Mouse (Mus musculus): ENCODE measurements at regions not wholly inside any gene's neighbourhood (a gene's known extent, or its start where the extent isn't known, plus 50 kb on each side); places are given as distances from the start of the nearest gene placed in this dataset.

DNA sequence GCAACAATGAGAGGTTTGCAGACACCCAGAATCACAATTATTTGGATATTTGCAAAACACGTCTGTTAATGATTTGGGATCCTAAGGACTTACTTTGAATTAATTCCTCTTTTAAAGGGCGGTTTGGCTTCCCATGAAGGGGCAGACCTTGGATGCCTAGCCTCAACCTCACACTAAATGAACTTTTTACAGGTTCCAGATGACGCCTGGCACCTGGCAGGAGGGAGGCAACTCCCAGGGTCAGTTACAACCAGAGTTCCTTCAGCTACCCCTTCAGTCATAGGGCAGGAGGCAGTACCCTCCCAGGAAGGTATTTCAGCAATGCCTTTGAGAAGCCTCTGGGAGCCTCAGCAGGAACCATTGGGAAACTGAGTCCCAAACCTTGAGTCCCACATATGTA is 57.9 kb upstream of the Stx18 start:
- DNase-seq (ENCODE audit: low spot score), result no peak

DNA sequence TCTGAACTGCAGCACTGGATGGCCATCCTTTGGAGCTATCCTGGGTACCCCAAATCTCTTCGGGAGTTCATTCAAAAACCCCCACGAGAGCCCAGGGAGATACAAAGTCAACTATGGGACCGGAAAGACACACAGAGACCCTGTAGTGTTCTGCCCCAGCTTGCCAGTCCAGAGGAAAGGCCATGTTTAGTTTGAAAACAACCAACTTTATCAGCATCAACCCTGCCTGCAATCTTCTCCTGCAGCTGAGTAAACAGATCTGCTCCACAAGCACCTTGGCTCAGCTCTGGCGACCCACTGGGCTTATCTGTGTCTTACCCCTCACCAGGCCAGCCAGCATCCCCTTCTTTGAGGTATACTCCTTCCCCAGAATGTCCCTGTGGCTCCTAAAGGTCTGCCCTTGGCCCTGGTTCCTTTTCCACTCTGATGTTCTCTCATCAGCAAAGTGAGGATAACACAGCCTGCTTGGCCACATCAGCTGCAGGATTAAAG is 61.6 kb upstream of the Stx18 start:
- no peak for DNase-seq (ENCODE audit: low spot score)

DNA sequence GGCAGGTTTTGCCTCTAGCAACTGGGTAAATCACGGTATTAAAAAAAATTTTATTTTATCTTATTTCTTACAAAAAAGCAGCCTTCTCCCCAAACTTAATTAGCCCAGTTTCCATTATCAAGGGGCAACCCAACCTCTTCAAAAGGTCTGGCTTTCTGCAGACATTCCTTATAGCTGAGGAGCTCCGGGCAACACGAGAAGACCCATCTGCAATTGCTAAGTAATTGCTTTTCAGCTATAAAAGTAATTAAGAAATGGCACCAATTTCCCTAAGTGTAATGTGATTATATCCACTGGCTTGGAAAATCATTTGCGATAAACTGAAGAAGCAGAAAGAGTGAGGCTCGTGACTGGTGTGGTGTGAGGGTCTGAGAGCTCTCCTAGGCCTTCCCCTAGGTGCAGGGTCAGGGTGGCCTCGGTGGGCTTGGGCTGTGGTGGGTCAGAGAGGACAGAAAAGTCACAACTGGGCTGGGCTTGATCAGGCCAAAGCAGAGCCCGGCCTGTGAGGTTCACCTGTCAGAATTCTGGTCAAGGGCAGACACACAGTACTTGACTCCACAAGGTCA is 65.5 kb upstream of the Stx18 start:
- no peak for DNase-seq (ENCODE audit: low spot score)

DNA sequence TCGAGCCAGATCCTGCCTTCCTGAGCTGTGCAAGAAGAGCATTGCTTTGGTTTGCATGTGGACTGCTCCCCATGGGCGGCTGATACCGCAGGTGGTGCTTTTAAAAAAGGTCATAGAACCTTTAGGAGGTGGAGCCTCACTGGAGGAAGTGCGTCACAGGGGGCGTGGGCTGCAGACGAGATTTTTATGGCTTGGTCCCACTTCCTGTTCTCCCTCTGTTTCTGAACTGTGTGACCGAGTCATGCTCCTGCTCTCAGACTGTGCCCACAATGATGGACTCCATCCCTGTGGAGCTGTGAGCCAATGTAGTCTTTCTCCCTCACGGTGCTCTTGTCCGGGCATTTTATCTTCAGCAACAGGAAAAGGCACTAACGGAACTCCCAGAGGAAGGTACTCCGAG is 66.8 kb upstream of the Stx18 start:
- no peak for DNase-seq (ENCODE audit: low spot score)

DNA sequence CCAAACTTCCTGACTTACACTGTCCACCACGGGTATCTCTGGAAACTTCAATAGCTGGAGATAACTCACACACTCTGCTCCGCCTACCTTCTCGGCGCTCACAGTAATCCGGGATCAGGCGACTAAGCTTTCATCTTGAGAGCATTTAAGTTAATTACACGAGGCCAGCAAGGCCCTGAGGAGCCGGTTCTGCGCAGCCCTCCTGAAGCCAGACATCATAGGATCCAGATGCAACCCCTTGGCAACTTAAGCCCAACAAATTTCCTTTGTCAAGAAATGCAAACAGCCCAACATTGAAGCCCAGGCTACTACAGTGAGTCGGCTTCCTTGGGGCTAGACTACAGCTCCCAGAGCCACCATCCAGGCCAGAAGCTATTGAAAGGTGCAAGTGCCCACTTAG is 69.9 kb upstream of the Stx18 start:
- no peak for DNase-seq (ENCODE audit: low spot score)

DNA sequence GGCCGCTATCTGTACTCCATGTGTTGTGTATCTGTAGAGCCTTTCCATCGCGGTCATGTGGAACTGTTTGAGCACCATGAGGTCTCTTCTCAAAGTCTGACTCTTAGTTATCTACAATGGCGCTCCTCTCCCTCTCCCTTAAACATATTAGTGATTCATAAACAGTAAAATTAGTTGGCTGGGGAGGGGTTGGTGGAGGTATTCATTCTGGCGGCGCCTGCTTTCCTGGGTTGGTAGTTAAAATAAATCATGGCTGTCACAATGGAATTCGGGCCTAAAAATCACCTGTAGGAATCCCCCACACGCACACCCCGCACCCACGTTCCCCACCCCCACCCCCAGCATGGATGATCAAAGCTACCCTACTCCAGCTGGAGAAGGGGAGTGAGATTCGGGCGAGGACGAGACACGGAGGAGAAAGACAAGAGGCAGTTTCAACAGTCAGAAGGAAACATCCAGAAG is 70.6 kb upstream of the Stx18 start:
- DNase-seq (ENCODE audit: low spot score), result no peak

DNA sequence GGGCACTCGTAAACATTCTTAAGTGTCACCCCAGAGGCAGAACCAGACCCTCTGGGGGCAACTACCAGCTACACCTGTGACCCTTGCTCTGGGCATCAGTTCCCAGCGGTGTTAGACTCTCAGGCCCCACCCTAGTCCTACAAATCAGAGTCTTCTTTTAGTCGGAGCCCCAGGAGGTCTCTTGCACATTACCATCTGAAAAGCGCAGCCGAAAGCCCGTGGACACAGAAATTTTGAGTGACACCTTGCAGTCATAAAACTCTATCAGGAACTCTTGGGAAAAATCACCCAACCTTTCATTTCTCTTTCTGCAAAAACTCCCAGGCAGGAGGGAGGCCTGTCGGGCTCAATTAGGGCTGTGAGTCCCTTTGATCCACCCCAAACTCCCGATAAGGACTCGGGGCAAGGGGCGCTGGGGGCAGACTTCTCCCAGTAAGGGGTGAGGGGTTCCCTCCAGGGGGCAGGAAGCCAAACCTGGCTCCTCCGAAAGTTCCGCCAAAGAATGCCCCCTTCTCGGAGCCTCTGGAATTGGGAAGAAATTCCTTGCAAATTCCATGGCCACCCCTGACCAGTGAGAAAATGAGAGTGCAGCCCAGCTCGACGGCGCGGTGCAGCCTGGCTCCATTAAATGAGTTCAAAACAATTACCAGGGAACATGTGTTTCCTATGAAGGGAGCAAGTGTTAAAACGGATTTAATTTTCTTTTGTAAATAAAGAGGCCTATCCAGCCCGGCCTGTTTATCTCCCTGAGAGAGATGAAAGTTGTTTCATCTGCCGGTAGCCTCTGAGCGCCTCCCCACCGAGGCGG is 71.2 kb upstream of the Stx18 start:
- no peak for DNase-seq (ENCODE audit: low spot score)

DNA sequence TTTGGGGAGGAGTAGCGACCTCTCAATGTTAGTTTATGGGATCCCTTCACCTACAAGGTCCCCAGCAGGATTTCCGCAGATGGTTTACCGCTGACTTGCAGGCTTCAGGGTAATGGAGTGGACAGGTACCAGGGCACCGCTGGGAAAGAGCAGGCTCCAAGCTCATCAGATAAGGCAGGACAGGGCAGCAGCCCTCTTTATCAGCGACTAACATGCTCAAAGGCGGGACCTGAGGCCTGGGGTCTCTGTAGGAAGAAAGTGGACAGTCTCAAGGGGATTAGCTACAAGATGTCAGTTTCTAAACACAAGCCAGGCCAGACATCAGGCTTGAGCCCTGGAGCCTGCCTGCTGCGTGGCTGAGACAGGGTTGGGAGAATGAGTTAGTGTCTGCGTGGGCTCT is 74.9 kb upstream of the Stx18 start:
- DNase-seq (ENCODE audit: low spot score), result no peak

DNA sequence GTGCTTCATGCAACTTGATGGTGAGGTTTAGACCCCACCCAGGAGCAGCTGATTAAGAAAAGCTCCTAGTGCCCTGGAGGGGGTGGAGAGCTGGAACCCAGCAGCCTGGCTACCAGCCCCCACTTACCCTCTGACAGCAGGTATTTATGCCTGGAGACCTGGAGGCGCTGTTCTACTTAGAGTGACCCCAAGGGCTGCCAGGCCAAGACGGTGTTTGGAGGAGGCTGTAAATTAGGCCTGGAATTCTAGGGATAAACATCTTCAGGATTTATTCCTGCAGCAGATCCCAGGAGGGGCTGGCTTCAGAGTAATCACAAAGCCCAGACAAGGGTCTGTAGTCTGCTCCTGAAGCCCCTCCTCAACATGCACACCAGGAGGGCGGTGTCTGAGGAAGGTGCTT is 76.0 kb upstream of the Stx18 start:
- no peak for DNase-seq (ENCODE audit: low spot score)

DNA sequence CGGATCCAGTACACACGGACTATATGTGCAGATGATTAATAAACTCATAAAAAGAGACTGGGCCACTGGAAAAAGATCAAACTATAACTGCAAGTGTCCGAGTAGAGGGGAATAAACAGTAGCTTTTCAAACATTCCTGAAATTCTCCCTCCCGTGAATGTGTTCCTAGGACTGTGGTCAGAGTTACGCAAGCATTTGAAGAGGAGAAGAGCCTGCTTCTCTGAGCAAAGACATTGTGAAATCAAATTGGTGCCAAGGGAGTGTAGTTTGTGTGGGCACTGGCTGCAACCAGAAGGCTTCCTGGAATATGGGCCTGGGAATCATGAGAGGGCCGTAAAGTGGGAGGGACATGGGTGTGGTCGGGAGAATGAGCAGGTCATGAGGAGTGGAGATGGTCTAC is 78.3 kb upstream of the Stx18 start:
- DNase-seq (ENCODE audit: low spot score), result no peak

DNA sequence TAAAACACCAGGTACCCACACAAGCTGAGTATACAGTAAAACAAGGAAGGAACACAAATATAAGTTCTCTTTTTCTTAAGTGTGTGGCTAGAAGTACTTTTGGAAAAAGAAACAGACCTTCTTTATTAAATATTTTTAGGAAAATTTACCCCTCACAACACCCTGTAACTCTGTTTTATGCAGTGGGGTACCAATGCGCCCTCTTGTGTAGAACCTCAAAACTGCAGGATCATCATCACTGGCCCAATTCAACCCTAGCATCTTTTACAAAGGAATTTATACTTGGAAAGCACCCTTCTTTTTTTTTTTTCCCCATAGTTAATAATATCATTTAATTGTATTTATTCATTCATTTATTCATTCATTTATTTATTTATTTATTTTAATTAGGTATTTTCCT is 86.4 kb upstream of the Stx18 start:
- peak; percentile 20 for DNase-seq (ENCODE audit: low spot score)

DNA sequence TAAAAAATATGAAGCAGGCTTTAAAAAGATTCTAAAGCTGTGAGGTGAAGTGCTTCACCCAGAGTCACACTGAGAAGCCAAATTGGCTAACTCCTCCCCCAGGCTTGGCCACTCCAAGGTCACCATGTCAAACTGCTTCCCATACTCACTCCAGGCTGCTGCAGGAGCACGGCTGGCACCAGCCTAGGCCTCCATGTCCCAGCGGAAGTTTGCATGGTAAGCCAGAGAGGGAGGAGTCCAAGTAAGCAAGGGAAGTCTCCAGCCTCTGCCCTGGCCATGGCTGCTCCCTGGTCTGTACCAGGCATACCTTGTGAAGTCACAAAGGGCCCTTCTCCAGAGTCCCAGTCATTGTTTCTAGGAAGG is 105.8 kb upstream of the Stx18 start:
- DNase-seq (ENCODE audit: low spot score), result peak; percentile 7

DNA sequence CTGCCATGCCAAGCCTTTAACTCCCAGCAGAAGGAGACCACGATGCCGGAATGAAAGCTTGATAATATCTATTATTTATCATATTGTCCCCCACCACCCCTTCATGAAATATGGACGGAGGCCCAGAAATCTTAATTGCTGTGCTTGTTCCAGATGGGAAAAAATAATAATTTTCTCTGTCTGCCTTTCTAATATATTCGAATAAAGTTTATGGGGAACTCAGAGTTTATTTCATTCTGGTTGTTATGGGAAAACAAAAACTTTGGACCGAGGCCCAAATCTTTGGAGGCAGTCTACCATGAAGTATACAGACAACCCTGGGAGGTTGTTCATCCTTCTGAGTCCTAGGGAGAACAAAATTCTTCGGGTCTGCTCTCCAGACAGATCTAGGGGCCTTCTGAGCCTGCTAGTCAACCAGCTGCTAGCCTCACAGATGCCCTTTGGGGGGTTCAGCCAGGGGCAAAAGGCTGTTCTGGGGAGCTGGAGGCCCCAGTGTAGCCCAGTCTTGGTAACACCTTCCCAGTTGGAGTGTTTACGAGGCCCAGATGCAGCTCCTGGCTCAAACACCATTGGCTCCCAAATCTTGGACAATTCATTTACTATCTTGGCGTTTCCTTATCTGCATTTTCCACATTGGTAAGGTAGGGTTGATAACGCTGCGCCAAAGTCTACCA is 106.3 kb upstream of the Stx18 start:
- DNase-seq (ENCODE audit: low spot score), result peak; percentile 19

DNA sequence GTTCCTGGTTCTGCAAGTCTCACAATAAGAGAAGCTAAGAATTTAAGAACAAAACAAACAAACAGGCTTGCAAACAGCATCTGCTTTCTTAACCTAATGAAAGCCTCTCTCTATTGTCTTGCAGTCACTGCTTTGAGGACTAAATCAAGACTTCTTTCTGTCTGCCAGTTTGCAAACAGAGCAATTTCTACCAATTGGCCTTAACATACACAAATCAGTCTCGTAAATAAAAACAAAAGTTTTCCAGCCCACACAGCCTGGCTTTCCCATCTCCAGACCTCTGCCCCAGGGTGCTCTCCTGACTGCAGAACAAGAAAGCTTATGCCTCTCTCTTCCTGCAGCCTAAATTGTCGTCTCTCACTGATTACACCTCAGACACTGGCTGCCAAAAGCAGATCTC is 96.1 kb upstream of the Msx1 start:
- no peak for DNase-seq (ENCODE audit: low spot score)

DNA sequence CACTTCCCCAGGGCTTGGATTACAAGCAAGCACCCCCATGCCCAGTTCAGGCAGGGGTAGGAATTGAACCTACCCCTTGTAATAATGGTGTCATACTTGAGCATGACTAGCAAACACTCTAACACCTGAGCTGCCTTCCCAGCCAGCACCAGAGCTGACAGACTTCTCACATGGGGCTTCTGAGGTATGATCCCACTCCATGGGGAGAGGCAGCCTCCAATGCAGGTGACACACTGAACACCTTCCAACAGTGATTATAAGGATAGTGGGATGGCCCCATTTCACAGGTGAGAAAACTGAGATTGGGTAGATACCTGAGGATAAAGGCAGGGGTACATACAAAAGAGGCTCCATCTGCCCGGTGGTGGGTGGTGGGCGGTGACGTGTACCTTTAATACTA is 94.7 kb upstream of the Msx1 start:
- no peak for DNase-seq (ENCODE audit: low spot score)

DNA sequence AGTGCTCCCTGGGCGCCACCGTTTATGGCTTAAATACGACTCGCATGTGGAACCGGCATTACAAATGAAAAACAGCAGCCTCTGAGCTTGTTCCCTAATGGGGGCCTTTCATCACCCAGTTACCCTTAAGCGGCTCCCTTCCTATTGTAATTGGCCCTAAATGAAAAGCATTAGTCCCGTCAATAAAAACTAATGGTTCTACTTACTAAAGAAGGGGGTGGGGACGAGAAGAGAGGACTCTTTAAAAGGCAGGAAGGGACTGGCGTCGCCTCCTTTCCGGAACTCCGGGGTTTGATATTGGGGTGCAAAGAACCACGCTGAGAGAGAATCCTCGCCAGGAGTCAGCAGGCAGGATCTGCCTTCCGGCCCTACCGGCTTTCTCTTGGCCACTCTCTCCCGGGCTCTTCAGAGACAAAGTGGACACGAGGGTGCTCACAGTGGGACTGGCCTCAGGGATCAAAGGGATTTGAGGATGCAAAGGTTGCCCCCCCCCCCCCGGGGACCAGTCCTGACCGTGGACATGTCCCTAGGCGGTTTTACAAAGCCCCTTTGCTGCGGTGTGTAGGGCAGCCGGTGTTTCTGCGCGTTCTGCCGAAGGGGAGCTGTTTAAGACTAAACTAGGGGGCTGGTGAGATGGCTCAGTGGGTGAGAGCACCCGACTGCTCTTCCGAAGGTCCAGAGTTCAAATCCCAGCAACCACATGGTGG is 93.8 kb upstream of the Msx1 start:
- DNase-seq (ENCODE audit: low spot score), result no peak

DNA sequence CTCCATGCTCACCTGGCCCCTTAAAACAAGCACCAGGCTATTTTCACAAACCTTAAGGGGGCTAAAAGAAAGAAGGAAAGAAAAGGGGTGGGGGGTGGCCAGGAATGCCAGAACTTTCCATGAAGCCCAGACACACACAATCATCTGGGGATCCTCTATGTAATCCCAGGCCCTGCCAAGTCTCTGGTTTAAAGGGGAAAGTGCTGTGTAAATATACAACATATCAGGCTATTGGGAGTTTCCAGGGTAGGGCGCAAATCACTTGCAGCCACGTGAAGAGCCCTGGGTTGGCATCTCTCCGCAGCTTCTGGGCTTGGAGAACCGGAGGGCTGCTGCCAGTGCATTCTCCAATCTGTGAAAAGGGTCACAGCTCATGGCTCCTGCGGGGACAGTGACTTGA is 92.8 kb upstream of the Msx1 start:
- DNase-seq (ENCODE audit: low spot score), result no peak

DNA sequence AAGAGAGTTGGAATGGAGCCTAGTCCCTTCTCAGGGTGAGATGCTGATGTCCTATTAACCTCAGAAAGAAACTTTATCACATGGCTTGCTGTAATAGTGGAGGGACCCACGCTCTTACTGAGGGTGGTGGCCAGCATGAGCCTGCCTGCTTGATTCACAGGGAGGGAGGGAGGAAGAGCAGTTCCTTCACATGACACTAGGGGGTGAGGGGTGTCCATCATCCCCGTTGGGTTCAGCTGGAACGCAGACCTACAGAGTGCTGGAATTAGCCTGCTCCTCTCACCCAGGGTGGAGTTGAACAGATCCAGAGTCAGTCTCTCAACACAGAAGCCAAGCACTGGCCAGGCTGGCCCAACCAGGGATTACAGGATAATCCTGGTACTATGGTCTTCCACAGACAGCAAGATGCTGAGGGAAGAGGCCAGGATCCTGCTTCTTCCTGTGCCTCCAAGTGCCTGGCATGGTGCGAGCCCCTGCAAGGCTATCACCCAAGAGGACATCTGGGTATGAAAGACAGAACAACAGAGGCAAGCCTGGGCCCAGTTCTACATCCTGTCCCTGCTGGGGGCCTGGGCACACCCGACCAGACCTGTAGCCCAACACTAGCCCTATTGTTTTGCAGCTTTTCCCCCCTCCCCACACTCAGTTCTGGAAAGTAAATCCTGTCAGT is 80.4 kb upstream of the Msx1 start:
- no peak for DNase-seq (ENCODE audit: low spot score)

DNA sequence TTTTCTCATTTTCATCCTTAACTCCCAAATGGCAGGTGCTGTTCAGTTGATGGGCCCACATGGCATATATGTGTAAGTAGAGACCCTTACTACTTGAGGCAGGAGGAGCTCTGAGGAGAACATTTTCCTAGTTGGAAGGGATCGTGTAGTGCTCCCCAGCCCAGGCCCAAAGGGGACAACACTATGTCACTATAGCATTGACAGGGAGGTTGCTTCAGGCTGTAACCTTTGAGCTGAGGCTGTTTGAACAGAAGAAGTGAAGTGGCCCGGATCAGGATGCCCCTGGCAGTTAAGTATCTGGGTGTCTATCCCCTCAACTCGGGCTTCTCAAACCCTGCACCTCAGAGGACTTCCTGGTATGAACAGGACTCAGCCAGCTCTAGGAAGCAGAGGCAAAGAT is 79.5 kb upstream of the Msx1 start:
- DNase-seq (ENCODE audit: low spot score), result no peak

DNA sequence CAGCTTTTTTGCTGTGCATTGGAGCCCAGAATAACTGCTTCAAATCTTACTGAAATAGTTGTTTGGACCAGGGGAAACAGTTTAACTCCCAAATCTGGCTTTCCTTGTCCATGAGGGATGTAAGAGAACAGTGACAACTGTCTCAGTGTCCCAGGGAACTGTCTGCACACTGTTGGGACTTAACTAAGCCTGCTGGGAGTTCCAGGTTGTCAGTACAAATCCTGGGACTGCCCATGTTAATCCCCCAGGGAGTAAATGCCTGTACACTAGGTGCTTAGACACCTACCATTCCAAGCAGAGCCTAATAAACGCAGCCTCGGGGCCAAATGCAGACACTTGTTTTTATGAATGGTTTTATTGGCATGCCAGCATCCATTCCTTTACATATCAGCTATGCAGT is 78.4 kb upstream of the Msx1 start:
- DNase-seq (ENCODE audit: low spot score), result no peak

DNA sequence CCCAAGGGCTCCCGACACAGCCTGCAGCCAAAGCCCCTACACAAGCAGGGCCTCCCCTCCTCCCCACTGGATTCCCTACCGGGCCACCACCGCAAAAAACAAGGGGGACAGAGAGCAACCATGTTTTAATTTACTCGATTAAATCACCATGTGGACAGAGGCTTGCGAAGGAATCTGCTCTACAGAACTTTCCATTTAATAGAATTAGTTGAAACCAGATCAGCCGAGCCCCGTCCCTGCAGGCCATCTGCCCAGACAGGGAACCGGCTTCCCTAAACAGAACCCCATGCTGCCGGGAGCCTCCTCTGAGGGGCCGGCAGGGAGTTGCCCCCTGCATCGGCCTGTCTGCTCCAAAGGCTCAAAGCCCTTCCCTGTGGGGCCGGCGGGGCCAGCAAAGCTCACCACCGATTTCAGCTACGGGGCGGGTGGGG is 77.5 kb upstream of the Msx1 start:
- no peak for DNase-seq (ENCODE audit: low spot score)

DNA sequence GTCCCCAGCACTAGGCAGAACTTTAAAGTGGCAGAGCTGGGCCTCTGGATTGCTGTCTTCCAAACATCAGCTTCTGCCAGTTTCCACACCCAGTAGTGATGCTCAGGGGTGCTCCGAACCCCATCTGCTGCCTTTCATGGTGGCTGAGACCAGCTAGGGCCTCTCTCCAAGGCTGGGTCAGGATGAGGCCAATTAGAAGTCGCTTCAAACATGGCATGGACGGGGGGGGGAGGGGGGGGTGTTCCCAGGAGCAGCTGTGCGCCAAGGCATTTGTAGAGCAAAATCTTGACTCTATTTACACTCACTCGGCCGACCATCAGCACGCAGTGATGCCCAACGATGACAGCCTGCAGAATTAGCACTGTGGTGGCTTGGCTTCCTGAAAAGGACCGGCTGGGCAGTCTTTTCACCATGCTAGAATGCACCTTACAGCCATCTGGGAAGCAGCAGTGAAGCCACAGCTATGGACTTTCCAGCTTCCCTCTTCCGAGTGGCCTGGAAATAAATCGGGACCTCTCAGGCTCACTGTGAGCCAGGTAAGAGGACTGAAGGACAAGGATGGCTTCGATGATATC is 73.7 kb upstream of the Msx1 start:
- DNase-seq (ENCODE audit: low spot score), result no peak
